Mouse (Mus musculus) lung, adult 2 months (tissue): ENCODE results near the gene Wdr66.

Experiments used
- CTCF ChIP-seq: fragments of 200-500 bp; IDR thresholded peaks from 2 replicates; pipeline ENCODE4 v1.5.1; 2011; ENCODE audit warnings: mild to moderate bottlenecking, low read length, control low read depth; ENCODE audit not compliant: insufficient read depth
- POLR2A ChIP-seq: fragments of 200-500 bp; IDR thresholded peaks from 2 replicates; pipeline ENCODE4 v1.6.1; 2011; ENCODE audit warnings: low read depth, mild to moderate bottlenecking, control low read depth, low read length, borderline replicate concordance; ENCODE audit errors: extremely low read depth

DNA sequence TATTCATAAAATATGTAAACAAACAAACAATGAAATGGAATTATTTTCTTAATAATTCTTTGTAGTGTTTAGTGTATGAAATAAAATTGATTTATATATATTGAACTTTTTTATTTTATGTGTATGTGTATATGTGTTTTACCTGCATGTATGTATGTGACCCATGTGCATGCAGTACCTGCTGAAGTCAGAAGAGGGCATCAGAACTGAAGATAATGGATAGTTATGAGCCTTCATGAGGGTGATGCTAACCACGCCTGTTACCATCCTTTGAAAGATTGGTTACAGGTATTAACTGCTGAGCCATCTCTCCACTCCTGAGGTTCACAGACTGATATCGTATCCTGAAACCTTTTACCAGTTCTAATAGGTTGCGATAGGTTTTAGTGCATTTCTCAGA, 68.2 kb downstream of the Wdr66 start:
- TF ChIP-seq CTCF = no peak
- TF ChIP-seq POLR2A = no peak
